Mouse (Mus musculus): ENCODE results near the gene Rims4. TPM values are rescaled to one million over a fixed set of nuclear protein-coding genes. Genes with fewer than 3 reads are reported as not detected.

Rims4 gene
- total RNA-seq, 2 experiments from 2014 or later, result 0.31 to 0.39 TPM

Other genes with a start within 250 kb of the Rims4 start
- gene Ada, start 168.4 kb downstream of the Rims4 start, total RNA-seq (2021), result under 1 TPM; 0.39 to 0.68 TPM
- 1 to 10 TPM in 1 of 2 experiments, under 1 TPM in 1; 0.98 to 1.3 TPM for gene Ccn5, start 97.8 kb downstream of the Rims4 start, total RNA-seq (2021)
- gene Kcnk15, start 65.0 kb downstream of the Rims4 start, total RNA-seq (2021), result not detected
- gene Ywhab, start 76.3 kb upstream of the Rims4 start, total RNA-seq (2021), result 10 to 100 TPM; 74.3 to 82.2 TPM
- 1 to 10 TPM in 1 of 2 experiments, under 1 TPM in 1; 0.96 to 1.3 TPM for gene Pabpc1l, start 106.8 kb upstream of the Rims4 start, total RNA-seq (2021)
- gene Stk4, start 151.6 kb upstream of the Rims4 start, total RNA-seq (2021), result 10 to 100 TPM; 14.8 to 18.5 TPM
- gene Tomm34, start 152.5 kb upstream of the Rims4 start, total RNA-seq (2021), result 10 to 100 TPM; 17.8 to 18.7 TPM